Mouse (Mus musculus) brain, adult 2 months (tissue): ENCODE results near the gene Gm35315.
"Not testable (repeated sequence)": the region's sequence is repeated elsewhere in the genome, so short reads cannot be mapped to it uniquely, and the experiment has no call there.

ENCODE experiments used
- DNase-seq: peaks from one replicate; pipeline ENCODE4 v3.0.0; 2011; ENCODE audit warnings: low read depth, low spot score

The Gm35315 gene

DNA sequence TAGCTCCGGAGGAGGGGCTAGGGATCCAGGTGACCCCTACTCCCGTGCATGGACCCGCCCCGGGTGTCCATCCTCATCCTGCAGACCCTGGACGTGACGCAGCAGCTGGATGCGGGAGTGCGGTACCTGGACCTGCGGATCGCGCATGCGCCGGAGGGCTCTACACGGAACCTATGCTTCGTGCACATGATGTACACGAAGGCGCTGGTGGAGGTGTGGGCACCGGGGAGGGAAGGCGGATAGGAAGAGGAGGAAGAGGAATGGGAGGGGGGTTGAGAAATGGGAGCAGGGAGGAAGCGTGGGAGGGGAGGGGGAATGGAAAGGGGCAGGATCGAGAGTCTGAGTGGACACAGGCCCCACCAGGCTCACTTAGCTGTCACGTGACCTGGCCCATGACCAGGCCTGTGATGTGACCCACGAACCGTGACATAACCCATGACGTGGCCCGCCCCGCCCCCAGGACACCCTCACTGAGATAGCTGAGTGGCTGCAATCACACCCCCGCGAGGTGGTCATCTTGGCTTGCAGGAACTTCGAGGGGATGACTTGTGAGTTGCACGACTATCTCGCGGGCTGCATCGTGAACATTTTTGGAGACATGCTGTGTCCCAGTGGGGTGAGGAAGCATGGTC lies 7.6 kb upstream of the Gm35315 start:
- peak; percentile 87 for DNase-seq

DNA sequence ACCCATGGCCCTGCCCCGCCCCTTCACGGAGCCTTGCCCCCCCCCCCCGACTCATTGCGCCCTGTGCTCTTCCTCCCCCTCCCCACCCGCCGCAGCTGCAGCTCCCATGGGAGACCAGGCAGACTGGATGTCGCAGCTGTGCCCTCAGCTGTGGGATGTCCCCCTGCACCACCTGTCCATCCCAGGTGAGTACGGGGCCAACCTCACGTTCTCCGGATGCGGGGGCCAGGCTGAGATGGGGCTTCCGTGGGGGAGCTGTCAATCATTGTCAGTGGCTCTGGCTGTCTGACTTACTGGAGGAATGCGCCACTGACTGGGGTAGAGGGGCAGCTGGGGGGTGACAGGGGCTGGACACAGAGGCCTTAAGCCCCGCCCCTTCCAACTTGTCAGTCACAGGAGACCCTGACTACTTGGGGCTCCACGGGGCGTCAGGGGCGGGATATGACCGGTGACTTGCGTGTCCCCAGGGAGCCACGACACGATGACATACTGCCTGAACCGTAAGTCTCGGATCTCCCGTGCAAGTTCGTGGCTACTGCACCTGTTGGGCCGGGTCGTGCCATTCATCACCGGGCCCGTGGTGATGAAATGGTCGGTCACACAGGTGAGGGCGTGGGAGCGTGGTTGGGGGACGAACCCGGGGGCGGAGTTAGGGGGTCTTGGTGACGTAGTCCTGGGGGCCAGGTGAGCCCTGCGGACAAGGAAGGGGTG lies 6.9 kb upstream of the Gm35315 start:
- peak; percentile 48 for DNase-seq

DNA sequence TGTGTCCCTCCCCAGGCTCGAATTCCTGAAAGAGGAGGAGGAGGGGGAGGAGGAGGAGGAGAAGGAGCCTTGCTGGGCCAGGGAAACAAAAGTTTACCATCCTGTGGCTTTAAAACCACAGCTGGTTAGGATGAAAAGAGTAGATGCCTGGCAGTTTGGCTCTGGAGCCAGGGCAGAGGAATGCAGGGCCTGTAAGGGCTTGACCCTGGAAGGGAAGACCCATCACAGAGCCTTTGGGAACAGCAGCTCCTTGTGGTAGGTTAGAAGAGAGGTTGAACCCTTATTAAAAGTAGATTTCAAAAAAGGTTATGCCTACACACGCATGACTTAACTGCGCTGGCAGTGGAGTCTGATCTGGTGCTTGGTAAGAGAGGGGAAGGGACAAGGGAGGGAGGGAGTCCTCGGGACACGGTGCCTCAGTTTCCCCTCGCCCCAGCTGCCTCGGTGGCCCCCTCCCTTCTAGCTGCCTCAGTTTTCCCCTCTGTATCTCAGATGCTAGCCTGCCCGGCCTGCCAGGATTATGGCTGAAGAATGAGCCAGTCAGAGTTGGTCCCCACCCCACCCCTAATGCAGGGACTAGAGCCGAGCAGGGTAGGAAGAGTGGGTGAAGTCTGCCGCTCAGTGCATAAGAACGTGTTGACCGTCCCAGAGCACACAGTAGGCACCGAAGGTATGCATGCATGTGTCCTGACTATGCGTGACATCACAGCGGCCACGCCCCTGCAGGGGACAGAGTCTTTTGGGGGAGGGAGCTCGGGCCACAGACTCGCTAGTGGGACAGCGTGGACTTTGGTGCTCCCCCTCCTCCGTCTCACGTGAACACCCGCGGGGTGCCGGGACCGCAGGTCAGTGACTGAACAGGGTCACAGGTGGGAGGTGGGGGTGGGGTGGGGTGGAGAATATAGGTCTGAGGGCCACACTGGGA lies 5.7 kb upstream of the Gm35315 start, which contains the start of gene Plcxd1:
Gene Plcxd1 (plus strand): TSS at position 314 of the 925 bp plus-strand sequence.
- DNase-seq: peak; percentile 31

DNA sequence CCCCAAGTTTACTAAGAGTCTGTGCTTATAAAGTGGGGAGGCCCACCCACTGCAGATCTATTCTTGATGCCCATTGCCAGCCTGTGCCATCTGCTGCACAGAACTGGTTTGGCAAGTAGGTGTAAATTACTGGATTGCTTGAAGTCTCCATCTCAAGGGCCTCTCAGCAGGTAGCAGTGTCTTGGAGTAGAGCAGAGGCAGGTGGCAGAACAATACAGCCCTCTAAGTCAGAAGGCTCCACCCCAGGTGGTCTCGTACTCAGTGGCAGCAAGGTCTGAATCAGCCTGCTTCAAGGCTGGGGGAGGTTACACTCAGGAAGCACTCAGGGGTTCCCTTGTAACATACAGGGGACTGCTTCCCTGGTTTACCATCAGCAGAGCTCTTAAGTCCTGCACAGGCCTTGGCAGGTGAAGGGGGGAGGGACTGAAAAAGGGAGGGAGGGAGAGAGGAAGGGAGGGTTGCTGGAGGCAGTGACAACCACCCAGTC lies 4.8 kb upstream of the Gm35315 start:
- DNase-seq: peak; percentile 81

DNA sequence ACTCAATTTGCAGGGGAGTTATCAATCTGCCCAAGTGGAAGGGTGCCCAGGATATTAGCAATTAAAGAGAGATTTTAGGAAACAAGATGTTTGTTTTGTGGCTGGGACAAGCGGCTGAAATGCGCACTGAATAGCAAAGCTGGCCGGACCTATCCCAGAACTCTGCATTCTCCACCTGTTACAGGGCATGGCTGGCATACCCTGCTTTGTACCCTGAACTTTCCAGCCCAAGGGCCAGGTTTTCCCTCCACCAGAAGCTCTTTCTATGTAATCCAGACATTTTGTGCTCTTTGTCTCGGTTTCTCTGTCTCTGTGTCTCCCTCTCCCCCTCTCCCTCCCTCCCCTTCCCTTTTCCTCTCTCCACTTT lies 610 bp upstream of the Gm35315 start:
- no peak for DNase-seq

- DNase-seq: no peak
Observed at GRCm38 (mm10) chr5:110091546-110091945, 2.7 kb downstream of the Gm35315 start.

DNA sequence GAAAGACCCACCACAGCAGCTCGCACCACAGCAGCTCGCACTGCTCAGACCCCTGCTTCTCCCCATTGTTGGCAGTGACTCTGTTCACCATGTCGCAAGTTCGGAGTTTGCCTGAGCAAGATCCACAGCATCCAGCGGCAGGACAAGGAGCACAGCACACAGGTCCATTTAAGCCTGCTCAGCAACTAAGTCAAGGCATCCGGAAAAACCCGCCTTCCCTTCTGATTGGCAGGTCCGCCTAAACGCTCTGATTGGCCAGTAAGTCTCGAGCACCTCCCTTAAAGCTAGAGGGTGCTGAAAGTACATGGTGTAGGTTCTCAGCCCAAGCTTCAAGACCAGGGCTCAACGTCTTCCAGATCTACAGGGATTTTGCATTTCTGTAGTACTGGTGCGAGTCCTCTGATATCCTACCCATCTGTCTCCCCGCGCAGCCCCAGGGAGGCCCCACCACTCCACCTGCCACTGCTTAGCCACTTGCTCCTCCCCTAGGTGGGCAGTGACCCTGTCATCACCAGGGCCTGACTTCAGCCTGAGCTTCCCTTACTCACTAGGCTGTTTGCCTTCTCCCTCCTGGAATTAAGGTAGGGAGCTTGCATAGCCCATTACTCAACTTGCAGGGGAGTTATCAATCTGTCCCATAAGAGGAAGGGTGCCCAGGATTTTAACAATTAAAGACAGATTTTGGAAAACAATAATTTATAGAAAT lies 7.9 kb downstream of the Gm35315 start:
- DNase-seq: no peak

DNA sequence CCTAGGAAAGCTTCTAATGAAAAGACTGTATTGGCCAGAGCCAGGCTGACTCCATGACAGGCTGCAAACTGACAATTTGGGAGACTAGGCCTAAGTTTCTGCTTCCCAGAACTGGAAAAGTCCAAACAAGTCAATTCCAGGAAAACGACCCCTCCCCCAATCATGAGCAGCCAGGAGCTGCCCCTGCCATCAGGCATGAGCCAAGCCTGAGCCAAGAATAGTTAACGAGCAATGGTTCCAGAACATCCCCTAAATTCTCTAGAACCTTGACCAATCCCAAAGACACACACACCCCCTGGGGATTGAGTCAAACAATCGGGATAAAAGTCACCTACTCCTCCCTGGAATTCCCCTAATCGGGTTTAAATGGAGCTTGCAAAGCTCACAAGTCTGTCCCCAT lies 11.3 kb downstream of the Gm35315 start:
- no peak for DNase-seq

- DNase-seq: not testable (repeated sequence)
Observed at GRCm38 (mm10) chr5:110072413-110072812, 21.8 kb downstream of the Gm35315 start, which contains the start of gene Gm17655. Gm17655 (minus strand) TSS chr5:110072513.

GRCm38 (mm10) chr5:110057637-110058408 lies 36.4 kb downstream of the Gm35315 start:
- DNase-seq: peak; percentile 92
